Mouse (Mus musculus) spleen, postnatal 4 days (tissue): ENCODE data around the gene Slit3.

Experiments used
- DNase-seq, 2 experiments: peaks; one replicate each; pipeline ENCODE4 v3.0.0; 2022; ENCODE audit warnings: low spot score in 2 of 2

The Slit3 gene

GRCm38 (mm10) chr11:35468847-35469246 lies 347.8 kb downstream of the Slit3 start:
- DNase-seq = no peak

- no peak for DNase-seq
Observed at GRCm38 (mm10) chr11:35469940-35470339, 348.9 kb downstream of the Slit3 start.

GRCm38 (mm10) chr11:35470853-35471252 lies 349.8 kb downstream of the Slit3 start:
- DNase-seq = no peak

GRCm38 (mm10) chr11:35472842-35473616 lies 352.0 kb downstream of the Slit3 start:
- DNase-seq = no peak

- no peak for DNase-seq
Observed at GRCm38 (mm10) chr11:35473617-35473996, 352.6 kb downstream of the Slit3 start.

GRCm38 (mm10) chr11:35480146-35480545 lies 359.1 kb downstream of the Slit3 start:
- DNase-seq = no peak

GRCm38 (mm10) chr11:35481611-35482363 lies 360.8 kb downstream of the Slit3 start:
- no peak for DNase-seq

- DNase-seq = no peak
Observed at GRCm38 (mm10) chr11:35487966-35488365, 366.9 kb downstream of the Slit3 start.

GRCm38 (mm10) chr11:35491701-35492100 lies 370.7 kb downstream of the Slit3 start:
- no peak for DNase-seq

GRCm38 (mm10) chr11:35496874-35497273 lies 375.9 kb downstream of the Slit3 start:
- no peak for DNase-seq

GRCm38 (mm10) chr11:35497961-35498360 lies 376.9 kb downstream of the Slit3 start:
- DNase-seq = no peak

GRCm38 (mm10) chr11:35502128-35502527 lies 381.1 kb downstream of the Slit3 start:
- no peak for DNase-seq

- no peak for DNase-seq
Observed at GRCm38 (mm10) chr11:35504051-35504450, 383.0 kb downstream of the Slit3 start.

- no peak for DNase-seq
Observed at GRCm38 (mm10) chr11:35504916-35505315, 383.9 kb downstream of the Slit3 start.

GRCm38 (mm10) chr11:35505316-35505715 lies 384.3 kb downstream of the Slit3 start:
- DNase-seq = no peak

GRCm38 (mm10) chr11:35505817-35506216 lies 384.8 kb downstream of the Slit3 start:
- DNase-seq = no peak

GRCm38 (mm10) chr11:35507781-35508390 lies 386.9 kb downstream of the Slit3 start:
- no peak for DNase-seq

- no peak for DNase-seq
Observed at GRCm38 (mm10) chr11:35512686-35513085, 391.7 kb downstream of the Slit3 start.

GRCm38 (mm10) chr11:35513343-35513742 lies 392.3 kb downstream of the Slit3 start:
- DNase-seq = no peak

GRCm38 (mm10) chr11:35522802-35523452 lies 401.9 kb downstream of the Slit3 start:
- no peak for DNase-seq

- no peak for DNase-seq
Observed at GRCm38 (mm10) chr11:35523773-35524172, 402.7 kb downstream of the Slit3 start.

GRCm38 (mm10) chr11:35526219-35526762 lies 405.3 kb downstream of the Slit3 start:
- no peak for DNase-seq
